Mouse (Mus musculus) neural tube, embryonic 15.5 days (tissue): ENCODE measurements around the gene Klhdc7b. TPM values are rescaled to one million over a fixed set of nuclear protein-coding genes. Genes with fewer than 3 reads are reported as not detected.
A peak's percentile ranks its signal among the peaks of the same experiment; 100 is the strongest.

Source experiments
- ATAC-seq: fragments of 200-750 bp; cut with Nextera tagmentation; 2 replicates; pipeline ENCODE4 v1.8.0; 2017; ENCODE audit warnings: mild to moderate bottlenecking, moderate TSS enrichment, moderate library complexity; ENCODE audit not compliant: low FRiP score
- H3K27ac ChIP-seq: fragments of 300-500 bp; sonication (generic); replicated peaks from 2 replicates; pipeline ENCODE4 v1.5.1; 2015; ENCODE audit warnings: mild to moderate bottlenecking, inconsistent platforms
- H3K27me3 ChIP-seq: fragments of 300-500 bp; sonication (generic); replicated peaks from 2 replicates; pipeline ENCODE4 v1.6.1; 2015; ENCODE audit warnings: inconsistent platforms
- H3K36me3 ChIP-seq: fragments of 300-500 bp; sonication (generic); 2 replicates; pipeline ENCODE4 v1.6.1; 2015; ENCODE audit warnings: inconsistent platforms
- H3K4me1 ChIP-seq: fragments of 300-500 bp; sonication (generic); 2 replicates; pipeline ENCODE4 v1.6.1; 2015; ENCODE audit warnings: inconsistent platforms
- H3K4me2 ChIP-seq: fragments of 300-500 bp; sonication (generic); 2 replicates; pipeline ENCODE4 v1.6.1; 2015; ENCODE audit warnings: inconsistent platforms, mild to moderate bottlenecking, moderate library complexity
- H3K4me3 ChIP-seq: fragments of 300-500 bp; sonication (generic); replicated peaks from 2 replicates; pipeline ENCODE4 v1.5.1; 2015; ENCODE audit warnings: mild to moderate bottlenecking, inconsistent platforms
- H3K9ac ChIP-seq: fragments of 300-500 bp; sonication (generic); replicated peaks from 2 replicates; pipeline ENCODE4 v1.6.1; 2015; ENCODE audit warnings: mild to moderate bottlenecking, inconsistent platforms
- H3K9me3 ChIP-seq: fragments of 300-500 bp; sonication (generic); replicated peaks from 2 replicates; pipeline ENCODE4 v1.6.1; 2016; ENCODE audit warnings: inconsistent platforms
- WGBS: fragments of 180-500 bp; shearing (Covaris S2); methylation state at CpG from one replicate; pipeline ENCODE4 v1.1.7; 2015; ENCODE audit warnings: mixed read lengths; 5-methylcytosine and 5-hydroxymethylcytosine counted together
- polyA plus RNA-seq: library from polyadenylated mRNA; unstranded; fragments of >200 nt; fragmentation: Nextera tagmentation; extraction: Ambion mirVana; gene quantifications from 2 replicates; pipeline ENCODE4 v1.2.1, GENCODE M21; 2015

Klhdc7b gene
- polyA plus RNA-seq, 1 experiment from 2014 or later: 0.05 TPM

GRCm38 (mm10) chr15:89376040-89376439, 8.7 kb upstream of the Klhdc7b start:
- no peak for ATAC-seq
- no peaks in the 10 kb centered on the region for H3K9me3 ChIP-seq
- H3K9ac ChIP-seq: no peak overlapping the region
- H3K36me3 ChIP-seq: peaks cover 17% of the 10 kb centered on the region
- H3K27ac ChIP-seq: no peak overlapping the region
- WGBS: 84% methylated on average over 7 of the region's 7 CpGs
- H3K27me3 ChIP-seq: peaks cover 44% of the 10 kb centered on the region
- peaks cover 38% of the 10 kb centered on the region for H3K4me1 ChIP-seq
- no peak overlapping the region for H3K4me3 ChIP-seq
- H3K4me2 ChIP-seq: no peak overlapping the region

DNA sequence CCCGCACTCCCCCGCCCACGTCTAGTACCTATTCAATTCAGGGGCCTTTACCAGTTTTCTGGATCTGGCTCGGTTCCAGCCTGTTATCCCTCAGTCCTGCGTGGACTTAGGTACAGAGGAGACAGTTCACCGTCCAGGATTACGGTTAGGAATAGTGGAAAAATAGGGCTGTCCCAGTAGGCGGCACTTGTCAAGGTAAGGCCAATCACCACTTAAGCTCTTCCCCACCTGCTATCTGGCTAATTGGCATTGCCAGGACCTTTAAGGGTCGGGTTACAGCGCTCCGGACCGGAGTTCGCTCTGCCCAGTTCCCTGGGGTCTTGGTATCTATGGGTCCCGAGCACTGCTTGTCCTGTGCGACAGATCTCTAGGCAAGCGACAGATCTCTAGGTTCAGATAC, 7.8 kb upstream of the Klhdc7b start, which contains the start of gene Tymp:
Tymp (minus strand) TSS at position 83 of the 400 bp plus-strand sequence.
- Histone ChIP-seq H3K9me3 (no peaks in the 10 kb centered on the region), H3K4me1 (peaks cover 38% of the 10 kb centered on the region), H3K4me2 (no peak within 1 kb of the TSS), H3K36me3 (peaks cover 8% of the 10 kb centered on the region), H3K9ac (no peak within 1 kb of the TSS; the same call in 1 of the 2 replicates), H3K4me3 (no peak within 1 kb of the TSS), H3K27ac (no peak within 1 kb of the TSS), H3K27me3 (peaks cover 46% of the 10 kb centered on the region)
- WGBS: 20% methylated on average over 16 of the region's 16 CpGs
- no peak for ATAC-seq

DNA sequence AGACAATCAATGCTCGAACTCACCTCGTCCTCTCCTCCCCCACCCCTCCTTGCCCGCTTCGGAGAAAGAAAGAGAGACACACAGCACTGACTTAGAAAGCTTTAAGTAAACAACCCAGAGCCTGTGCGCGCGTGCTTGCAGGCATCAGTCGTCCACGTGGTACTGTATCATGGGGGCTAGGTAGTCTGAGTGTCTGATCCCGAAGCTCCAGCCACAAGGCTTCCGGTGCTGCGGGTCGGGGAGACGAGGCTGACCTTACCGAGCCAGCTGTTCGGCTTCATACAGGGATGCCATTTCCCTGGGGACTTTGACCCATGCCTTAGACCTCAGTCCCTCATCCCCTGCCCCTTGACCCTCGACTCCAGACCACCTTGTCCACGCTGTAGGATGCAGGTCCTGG, 7.4 kb upstream of the Klhdc7b start:
- WGBS: 6% methylated on average over 18 of the region's 18 CpGs

DNA sequence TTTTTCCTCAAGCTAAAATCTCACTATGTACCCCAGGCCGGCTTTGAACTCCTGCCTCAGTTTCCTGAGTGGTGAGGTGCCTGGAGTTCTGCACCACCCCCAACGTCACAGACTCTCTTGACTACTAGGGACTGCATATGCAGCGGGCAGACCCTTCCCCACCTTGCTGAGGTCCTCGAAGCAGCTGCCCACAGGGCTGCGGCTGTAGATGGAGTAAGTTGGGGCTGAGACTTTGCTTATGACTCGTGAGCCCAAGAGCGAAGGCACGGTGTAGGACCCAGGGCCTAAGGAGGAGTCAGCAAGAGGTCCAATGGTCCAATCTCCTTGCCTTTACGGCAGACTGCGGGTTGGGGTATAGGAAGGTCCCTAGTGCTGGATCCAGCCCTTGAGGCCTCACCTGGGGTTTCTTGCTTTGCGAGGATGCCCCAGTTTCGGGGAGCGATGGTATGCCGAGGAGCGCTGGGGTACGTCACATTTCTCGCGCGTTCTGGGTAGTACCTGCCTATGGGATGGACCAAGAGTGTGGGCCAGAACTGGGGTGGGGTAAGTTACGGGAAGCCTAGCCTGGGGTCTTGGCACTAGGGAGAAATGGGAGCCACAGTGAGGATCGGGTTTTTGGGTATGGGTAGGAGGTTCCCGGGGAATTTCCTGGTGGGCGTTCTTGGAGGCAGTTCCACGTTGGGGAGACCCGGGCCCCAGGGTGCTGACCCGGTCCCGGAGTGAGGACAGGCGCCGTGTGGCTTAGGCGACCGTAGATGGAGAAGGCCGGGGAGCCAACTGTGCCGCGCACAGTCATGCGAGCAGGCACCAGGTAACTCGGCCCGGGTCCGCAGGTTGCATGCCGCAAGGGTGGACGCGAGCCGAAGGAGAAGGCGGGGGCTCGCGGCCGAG, 6.5 kb upstream of the Klhdc7b start:
- H3K9ac ChIP-seq: peak overlapping the region; percentile 23
- no peak for ATAC-seq
- 9% methylated on average over 46 of the region's 46 CpGs for WGBS
- no peak overlapping the region for H3K27ac ChIP-seq
- H3K4me1 ChIP-seq: peaks cover 28% of the 10 kb centered on the region
- H3K9me3 ChIP-seq: no peaks in the 10 kb centered on the region
- no peaks in the 10 kb centered on the region for H3K36me3 ChIP-seq
- H3K27me3 ChIP-seq: peaks cover 46% of the 10 kb centered on the region
- peak overlapping the region; percentile 35 for H3K4me3 ChIP-seq
- peak overlapping the region; percentile 62 for H3K4me2 ChIP-seq

More for the DNA sequence above, 7.4 kb upstream of the Klhdc7b start:
- Histone ChIP-seq H3K9ac (no peak overlapping the region; the same call in 1 of the 2 replicates), H3K4me2 (no peak overlapping the region), H3K27ac (no peak overlapping the region), H3K4me3 (no peak overlapping the region), H3K4me1 (peaks cover 36% of the 10 kb centered on the region), H3K27me3 (peaks cover 46% of the 10 kb centered on the region), H3K36me3 (peaks cover 4% of the 10 kb centered on the region; the same call in 1 of the 2 replicates), H3K9me3 (no peaks in the 10 kb centered on the region)
- no peak for ATAC-seq

DNA sequence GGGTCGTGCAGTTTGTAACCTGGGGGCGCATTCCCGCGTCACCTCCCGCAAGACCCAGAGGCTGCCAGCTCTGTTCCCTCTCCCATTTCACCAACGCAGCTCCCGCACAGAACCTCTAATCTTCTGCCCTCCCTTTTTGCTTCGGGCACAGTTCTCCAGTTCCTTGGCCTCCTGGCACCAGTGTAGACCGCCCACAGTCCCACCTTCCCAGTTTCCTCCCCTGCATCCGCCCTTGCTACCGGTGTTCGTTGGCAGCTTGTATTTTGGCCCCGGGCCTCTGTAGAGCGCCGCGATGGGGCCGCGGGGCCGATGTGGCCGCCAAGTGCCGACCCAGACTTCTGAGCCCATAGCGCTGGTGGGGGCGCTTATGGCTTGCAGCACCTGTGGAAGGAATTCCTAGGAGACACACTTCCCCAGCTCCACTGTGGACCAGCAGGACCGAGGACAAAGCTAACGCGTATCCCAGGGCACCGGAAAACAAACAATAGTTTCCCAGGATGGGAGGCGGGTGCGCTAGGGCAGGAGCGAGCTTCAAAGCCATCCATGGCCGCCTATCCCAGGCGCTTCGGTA, 5.8 kb upstream of the Klhdc7b start, which contains the start of gene Odf3b:
Odf3b (minus strand) TSS at position 452 of the 571 bp plus-strand sequence.
- no peak for ATAC-seq
- Histone ChIP-seq H3K4me2 (peak within 1 kb of the TSS; percentile 62), H3K4me1 (peaks cover 25% of the 10 kb centered on the region), H3K36me3 (no peaks in the 10 kb centered on the region), H3K4me3 (peak within 1 kb of the TSS; percentile 35), H3K9me3 (no peaks in the 10 kb centered on the region), H3K27ac (no peak within 1 kb of the TSS), H3K27me3 (peaks cover 46% of the 10 kb centered on the region), H3K9ac (peak within 1 kb of the TSS; percentile 23)
- WGBS: 1% methylated on average over 33 of the region's 33 CpGs

GRCm38 (mm10) chr15:89379429-89379828, 5.3 kb upstream of the Klhdc7b start:
- Histone ChIP-seq H3K27ac (no peak overlapping the region), H3K36me3 (no peaks in the 10 kb centered on the region), H3K4me1 (peaks cover 21% of the 10 kb centered on the region), H3K9me3 (no peaks in the 10 kb centered on the region), H3K27me3 (peaks cover 46% of the 10 kb centered on the region), H3K9ac (0 out of 2 replicates have a peak overlapping the region, but pooled peaks have one; percentile 23), H3K4me2 (peak overlapping the region; percentile 62), H3K4me3 (peak overlapping the region; percentile 35)
- 4% methylated on average over 10 of the region's 10 CpGs for WGBS
- no peak for ATAC-seq

DNA sequence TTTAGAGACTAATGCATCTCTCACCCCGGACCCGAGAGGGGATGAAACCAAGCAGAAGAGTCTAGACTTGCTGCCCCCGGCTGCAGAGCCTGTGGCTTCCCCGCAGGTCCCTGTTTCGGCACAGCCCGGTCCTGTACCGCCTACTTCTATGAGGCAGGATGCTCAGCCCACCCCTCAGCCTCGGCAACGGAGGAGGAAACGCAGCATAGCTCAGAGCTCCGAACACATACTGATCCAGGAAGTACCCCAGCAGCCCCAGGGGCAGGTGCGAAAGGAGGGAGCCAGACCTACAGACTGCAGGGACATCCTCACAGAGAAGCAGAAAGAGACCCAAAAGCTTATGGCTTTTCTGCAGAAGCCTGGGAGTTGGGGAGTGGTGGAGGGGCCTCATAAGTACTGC, 2.4 kb downstream of the Klhdc7b start:
- Histone ChIP-seq H3K4me1 (no peaks in the 10 kb centered on the region), H3K27ac (no peak overlapping the region), H3K27me3 (no peaks in the 10 kb centered on the region; the same call in none of the 2 replicates), H3K4me2 (no peak overlapping the region), H3K36me3 (no peaks in the 10 kb centered on the region), H3K9me3 (no peaks in the 10 kb centered on the region), H3K4me3 (no peak overlapping the region), H3K9ac (no peak overlapping the region)
- no peak for ATAC-seq
- 54% methylated on average over 12 of the region's 12 CpGs for WGBS

GRCm38 (mm10) chr15:89390081-89390480, 5.4 kb downstream of the Klhdc7b start:
- no peak overlapping the region for H3K9ac ChIP-seq
- 93% methylated on average over 10 of the region's 10 CpGs for WGBS
- H3K36me3 ChIP-seq: no peaks in the 10 kb centered on the region
- no peaks in the 10 kb centered on the region for H3K27me3 ChIP-seq
- H3K4me1 ChIP-seq: no peaks in the 10 kb centered on the region
- H3K4me2 ChIP-seq: no peak overlapping the region
- no peak for ATAC-seq
- H3K9me3 ChIP-seq: no peaks in the 10 kb centered on the region
- H3K4me3 ChIP-seq: no peak overlapping the region
- no peak overlapping the region for H3K27ac ChIP-seq

- H3K9ac ChIP-seq: no peak overlapping the region
- no peak overlapping the region for H3K27ac ChIP-seq
- no peaks in the 10 kb centered on the region for H3K27me3 ChIP-seq
- H3K9me3 ChIP-seq: no peaks in the 10 kb centered on the region
- no peaks in the 10 kb centered on the region for H3K36me3 ChIP-seq
- WGBS: 89% methylated on average over 4 of the region's 4 CpGs
- no peak overlapping the region for H3K4me3 ChIP-seq
- no peaks in the 10 kb centered on the region for H3K4me1 ChIP-seq
- no peak overlapping the region for H3K4me2 ChIP-seq
- no peak for ATAC-seq
Measured at GRCm38 (mm10) chr15:89396883-89397282, 12.2 kb downstream of the Klhdc7b start.

DNA sequence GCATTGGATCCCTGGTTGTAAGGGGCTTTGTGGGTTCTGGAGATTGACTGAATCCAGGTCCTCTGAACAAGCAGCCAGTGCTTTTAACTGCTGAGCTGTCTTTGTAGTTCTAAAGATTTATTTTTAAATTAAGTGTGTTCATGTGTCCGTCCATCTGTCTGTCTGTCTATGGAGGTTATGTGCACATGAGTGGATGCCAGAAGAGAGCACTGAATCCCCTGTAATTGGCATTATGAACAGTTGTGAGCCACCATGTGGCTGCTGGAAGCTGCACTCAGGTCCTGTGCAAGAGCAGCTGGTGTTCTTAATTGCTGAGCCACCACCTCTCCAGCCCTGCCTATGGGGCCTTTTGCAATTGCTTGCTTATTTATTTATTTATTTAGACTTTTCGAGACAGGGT, 13.4 kb downstream of the Klhdc7b start:
- Histone ChIP-seq H3K27ac (no peak overlapping the region), H3K4me3 (no peak overlapping the region), H3K9ac (no peak overlapping the region), H3K9me3 (no peaks in the 10 kb centered on the region), H3K4me1 (no peaks in the 10 kb centered on the region), H3K36me3 (no peaks in the 10 kb centered on the region), H3K4me2 (no peak overlapping the region), H3K27me3 (no peaks in the 10 kb centered on the region)
- ATAC-seq: no peak
- WGBS: 63% methylated on average over 2 of the region's 2 CpGs

- no peak overlapping the region for H3K27ac ChIP-seq
- H3K27me3 ChIP-seq: no peaks in the 10 kb centered on the region
- no peaks in the 10 kb centered on the region for H3K9me3 ChIP-seq
- H3K4me3 ChIP-seq: no peak overlapping the region
- no peak for ATAC-seq
- no peaks in the 10 kb centered on the region for H3K4me1 ChIP-seq
- 67% methylated on average over 1 of the region's 1 CpGs for WGBS
- no peak overlapping the region for H3K9ac ChIP-seq
- H3K36me3 ChIP-seq: no peaks in the 10 kb centered on the region
- H3K4me2 ChIP-seq: no peak overlapping the region
Measured at GRCm38 (mm10) chr15:89399716-89400115, 15.0 kb downstream of the Klhdc7b start.

- H3K36me3 ChIP-seq: no peaks in the 10 kb centered on the region
- H3K9me3 ChIP-seq: no peaks in the 10 kb centered on the region
- H3K27ac ChIP-seq: no peak overlapping the region
- no peaks in the 10 kb centered on the region for H3K27me3 ChIP-seq
- no peak overlapping the region for H3K4me2 ChIP-seq
- no peak for ATAC-seq
- no peaks in the 10 kb centered on the region for H3K4me1 ChIP-seq
- no peak overlapping the region for H3K9ac ChIP-seq
- H3K4me3 ChIP-seq: no peak overlapping the region
- 93% methylated on average over 1 of the region's 1 CpGs for WGBS
Measured at GRCm38 (mm10) chr15:89402471-89402870, 17.8 kb downstream of the Klhdc7b start.
